Mouse (Mus musculus): ENCODE measurements around the gene Sf3b3. TPM values are rescaled to one million over a fixed set of nuclear protein-coding genes. Genes with fewer than 3 reads are reported as not detected.

The Sf3b3 gene
- polyA plus RNA-seq, 1 experiment from 2014 or later: 187 TPM

GRCm38 (mm10) chr8:110761988-110762387 lies 84.6 kb downstream of the Sf3b3 start:
- Histone ChIP-seq H3K27ac (ENCODE audit: low read depth, low read length) (no peak overlapping the region), H3K9ac (ENCODE audit: low read depth, low read length) (no peak overlapping the region), H3K36me3 (ENCODE audit: control insufficient read depth, insufficient read depth, low read length) (no peaks in the 10 kb centered on the region), H3K27me3 (replicated peaks; ENCODE audit: control insufficient read depth, insufficient read depth, low read length) (no peaks in the 10 kb centered on the region), H3K4me1 (replicated peaks; ENCODE audit: control insufficient read depth, insufficient read depth, low read length) (no peaks in the 10 kb centered on the region), H3K4me3 (ENCODE audit: low read depth, low read length) (no peak overlapping the region), H3K4me2 (no peak overlapping the region), H3K9me3 (ENCODE audit: control insufficient read depth, low read length) (no peaks in the 10 kb centered on the region)
- DNase-seq (ENCODE audit: low spot score) (no peak), ATAC-seq (replicated peaks; ENCODE audit: low FRiP score) (no peak)
- WGBS: 65% methylated on average over 6 of the region's 6 CpGs

- Histone ChIP-seq H3K27ac (ENCODE audit: low read depth, low read length) (no peak overlapping the region), H3K9ac (ENCODE audit: low read depth, low read length) (no peak overlapping the region), H3K4me2 (no peak overlapping the region), H3K27me3 (replicated peaks; ENCODE audit: control insufficient read depth, insufficient read depth, low read length) (no peaks in the 10 kb centered on the region), H3K9me3 (ENCODE audit: control insufficient read depth, low read length) (no peaks in the 10 kb centered on the region), H3K4me1 (replicated peaks; ENCODE audit: control insufficient read depth, insufficient read depth, low read length) (no peaks in the 10 kb centered on the region), H3K4me3 (ENCODE audit: low read depth, low read length) (no peak overlapping the region), H3K36me3 (ENCODE audit: control insufficient read depth, insufficient read depth, low read length) (no peaks in the 10 kb centered on the region)
- 40% methylated on average over 5 of the region's 5 CpGs for WGBS
- ATAC-seq (replicated peaks; ENCODE audit: low FRiP score) (no peak; the same call in 1 of the 2 replicates), DNase-seq (ENCODE audit: low spot score) (no peak)
These were observed 85.4 kb downstream of the Sf3b3 start for GRCm38 (mm10) chr8:110761185-110761584.

DNA sequence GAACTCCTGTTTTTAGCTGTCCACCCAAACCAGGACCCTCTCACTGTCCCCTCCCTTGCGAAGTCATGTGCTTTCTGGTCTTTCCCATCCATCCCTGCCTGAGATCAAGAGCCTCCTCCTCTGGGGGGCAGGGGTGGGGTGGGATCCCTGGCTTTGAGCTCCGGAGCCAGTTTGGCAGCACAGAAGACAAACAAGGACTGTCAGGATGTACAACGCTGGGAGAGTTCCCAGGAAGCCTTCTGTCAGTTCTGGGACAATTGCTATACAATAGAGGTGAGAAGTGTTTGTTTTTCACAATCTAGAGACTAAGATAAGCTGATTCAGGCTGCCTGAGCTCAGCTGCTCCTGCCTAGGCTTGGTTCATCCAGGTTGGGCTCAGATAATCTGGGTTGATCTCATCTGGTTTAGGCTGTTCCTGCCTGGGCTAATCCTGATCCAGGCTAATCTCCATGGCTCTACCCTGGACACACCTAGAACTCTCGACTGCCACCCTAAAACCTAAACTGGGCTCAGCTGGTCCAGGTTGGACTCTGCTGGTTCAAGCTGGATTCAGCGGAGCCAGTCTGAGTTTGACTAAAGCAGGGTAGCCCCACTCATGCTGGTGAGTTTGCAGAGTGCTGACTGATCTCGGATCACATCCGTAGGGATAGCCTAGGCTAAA lies 86.2 kb downstream of the Sf3b3 start:
- Histone ChIP-seq H3K9me3 (ENCODE audit: control insufficient read depth, low read length) (no peaks in the 10 kb centered on the region), H3K4me3 (ENCODE audit: low read depth, low read length) (no peak overlapping the region), H3K9ac (ENCODE audit: low read depth, low read length) (no peak overlapping the region), H3K4me1 (replicated peaks; ENCODE audit: control insufficient read depth, insufficient read depth, low read length) (no peaks in the 10 kb centered on the region), H3K4me2 (no peak overlapping the region), H3K27ac (ENCODE audit: low read depth, low read length) (no peak overlapping the region), H3K36me3 (ENCODE audit: control insufficient read depth, insufficient read depth, low read length) (no peaks in the 10 kb centered on the region), H3K27me3 (replicated peaks; ENCODE audit: control insufficient read depth, insufficient read depth, low read length) (no peaks in the 10 kb centered on the region)
- WGBS: 71% methylated on average over 7 of the region's 7 CpGs
- no peak for DNase-seq (ENCODE audit: low spot score)
- ATAC-seq (replicated peaks; ENCODE audit: low FRiP score): no peak

Other genes starting within 250 kb of the Sf3b3 start
- 34.1 and 38.9 TPM in 2 replicates for gene Vac14, start 228.2 kb downstream of the Sf3b3 start, polyA plus RNA-seq (2014; fragmentation: Nextera tagmentation; extraction: Ambion mirVana)
- gene Mtss1l, start 125.3 kb downstream of the Sf3b3 start, polyA plus RNA-seq (2014; fragmentation: Nextera tagmentation; extraction: Ambion mirVana): 4.9 and 5.9 TPM in 2 replicates
- gene Il34, start 40.9 kb downstream of the Sf3b3 start, polyA plus RNA-seq (2014; fragmentation: Nextera tagmentation; extraction: Ambion mirVana): 0.18 and 0.36 TPM in 2 replicates
- gene Cog4, start 187 bp downstream of the Sf3b3 start, polyA plus RNA-seq (2014; fragmentation: Nextera tagmentation; extraction: Ambion mirVana): 51.4 and 57.3 TPM in 2 replicates
- gene Fuk, start 55.7 kb upstream of the Sf3b3 start, polyA plus RNA-seq (2014; fragmentation: Nextera tagmentation; extraction: Ambion mirVana): 6.8 and 9.0 TPM in 2 replicates
- gene St3gal2, start 73.1 kb upstream of the Sf3b3 start, polyA plus RNA-seq (2014; fragmentation: Nextera tagmentation; extraction: Ambion mirVana): 21.9 and 22.0 TPM in 2 replicates
- 35.0 TPM in 2 replicates for gene Ddx19a, start 151.0 kb upstream of the Sf3b3 start, polyA plus RNA-seq (2014; fragmentation: Nextera tagmentation; extraction: Ambion mirVana)
- 7.1 TPM in 2 replicates for gene Ddx19b, start 185.0 kb upstream of the Sf3b3 start, polyA plus RNA-seq (2014; fragmentation: Nextera tagmentation; extraction: Ambion mirVana)
- 86.5 and 96.2 TPM in 2 replicates for gene Aars, start 186.4 kb upstream of the Sf3b3 start, polyA plus RNA-seq (2014; fragmentation: Nextera tagmentation; extraction: Ambion mirVana)
- gene Exosc6, start 209.6 kb upstream of the Sf3b3 start, polyA plus RNA-seq (2014; fragmentation: Nextera tagmentation; extraction: Ambion mirVana): 25.7 and 31.6 TPM in 2 replicates
- gene Clec18a, start 245.6 kb upstream of the Sf3b3 start, polyA plus RNA-seq (2014; fragmentation: Nextera tagmentation; extraction: Ambion mirVana): not detected in 2 replicates
- gene Pdpr, start 247.8 kb upstream of the Sf3b3 start, polyA plus RNA-seq (2014; fragmentation: Nextera tagmentation; extraction: Ambion mirVana): 5.1 and 5.3 TPM in 2 replicates

Measured in liver, embryonic 11.5 days (tissue).